Mouse (Mus musculus) hematopoietic stem cell, adult 5-6 weeks (primary cell): ENCODE results near the gene Klf11. TPM values are rescaled to one million over a fixed set of nuclear protein-coding genes. Genes with fewer than 3 reads are reported as not detected.
"Not testable (repeated sequence)": the region's sequence is repeated elsewhere in the genome, so short reads cannot be mapped to it uniquely, and the experiment has no call there.

ENCODE experiments used
- ATAC-seq, 2 experiments: fragments of 125-278 bp in 1 of 2; replicated peaks in 1 of 2; 2 replicates each; pipeline ENCODE4 v1.8.0; 2016 to 2017; ENCODE audit warnings: inconsistent platforms in 2 of 2, mild to moderate bottlenecking in 2 of 2, moderate number of reproducible peaks in 2 of 2, low read depth in 1 of 2, moderate TSS enrichment in 1 of 2; ENCODE audit not compliant: low FRiP score in 2 of 2, poor library complexity in 2 of 2, severe bottlenecking in 2 of 2, insufficient read depth in 1 of 2, low TSS enrichment in 1 of 2
- total RNA-seq: library from RNA; stranded (forward); fragments of 172-1452, 232-1000 nt; gene quantifications from 2 replicates; pipeline ENCODE4 v1.2.3, GENCODE M21; 2017

Klf11 gene
- total RNA-seq, result 20.9 and 30.6 TPM in 2 replicates

- ATAC-seq, result peak; percentile 61 to 74
Measured at GRCm38 (mm10) chr12:24651063-24651557, at the start of gene Klf11. Klf11 (plus strand) TSS chr12:24651274.

GRCm38 (mm10) chr12:24603266-24603665, 47.8 kb upstream of the Klf11 start:
- peak; percentile 47 to 63; a peak in 2 of 4 replicates for ATAC-seq

DNA sequence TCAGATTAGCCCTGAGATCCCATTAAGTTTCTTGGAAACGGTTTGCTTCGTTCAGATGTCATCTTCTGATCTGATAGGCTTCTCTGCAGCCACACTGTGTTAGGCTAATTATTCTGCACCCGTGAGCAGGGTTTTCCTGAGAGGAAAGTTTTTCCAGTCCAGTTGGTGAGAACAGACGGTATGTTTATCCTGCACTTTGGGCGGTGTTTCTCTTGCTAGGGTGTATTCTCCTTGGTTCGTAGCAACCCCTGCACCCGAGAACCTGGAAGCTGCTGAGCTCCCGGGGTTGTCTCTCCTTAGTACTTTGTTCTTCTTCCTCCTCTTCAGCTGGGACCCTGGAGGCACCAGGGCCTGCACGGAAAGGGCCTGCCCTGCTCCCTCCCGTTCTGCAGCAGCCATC, 44.9 kb upstream of the Klf11 start:
- ATAC-seq, result no peak

DNA sequence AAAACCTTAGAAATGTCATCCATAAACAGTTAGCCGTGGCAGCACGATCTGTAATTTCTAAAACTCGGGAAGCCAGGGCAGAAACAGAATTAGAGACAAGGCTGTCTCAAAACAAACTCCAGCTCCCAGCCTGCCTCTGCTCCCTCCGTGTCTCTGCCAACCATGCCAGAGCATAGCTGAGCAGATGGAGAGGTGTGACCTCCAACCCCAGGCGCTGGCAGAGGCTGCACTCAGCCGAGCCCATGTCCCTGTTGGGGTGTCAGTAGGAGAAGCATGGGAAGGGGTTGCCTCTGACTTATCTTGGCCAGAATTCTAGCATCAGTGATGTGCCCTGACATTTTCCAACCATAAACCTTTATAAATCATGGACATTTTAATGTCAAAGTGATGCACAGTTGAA, 38.5 kb upstream of the Klf11 start:
- no peak for ATAC-seq

- no peak for ATAC-seq
Measured at GRCm38 (mm10) chr12:24614452-24615075, 36.5 kb upstream of the Klf11 start.

GRCm38 (mm10) chr12:24615140-24615539, 35.9 kb upstream of the Klf11 start:
- ATAC-seq, result no peak

DNA sequence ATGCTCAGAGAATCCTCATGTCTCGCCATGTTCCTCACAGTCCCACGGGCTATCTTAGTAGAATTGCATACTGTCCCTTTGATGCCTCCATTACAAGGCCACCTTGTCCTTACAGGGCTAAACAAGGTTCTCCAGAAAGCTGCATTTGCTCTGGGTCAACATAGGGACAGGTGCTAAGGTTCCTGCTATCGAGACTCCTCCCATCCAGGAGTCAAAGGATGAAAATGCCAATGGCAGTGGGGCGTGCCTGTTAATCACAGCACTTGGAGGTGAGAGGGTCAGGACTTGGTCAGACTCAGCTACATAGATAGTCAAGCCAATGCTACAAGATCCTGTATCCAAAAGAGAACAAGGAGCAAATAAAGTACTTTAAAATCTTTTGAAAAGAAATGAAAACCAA, 31.6 kb upstream of the Klf11 start:
- ATAC-seq, result no peak

- ATAC-seq, result no peak
Measured at GRCm38 (mm10) chr12:24623486-24624251, 27.4 kb upstream of the Klf11 start.

- no peak for ATAC-seq
Measured at GRCm38 (mm10) chr12:24626401-24626800, 24.7 kb upstream of the Klf11 start.

- ATAC-seq, result no peak
Measured at GRCm38 (mm10) chr12:24627215-24627614, 23.9 kb upstream of the Klf11 start.

DNA sequence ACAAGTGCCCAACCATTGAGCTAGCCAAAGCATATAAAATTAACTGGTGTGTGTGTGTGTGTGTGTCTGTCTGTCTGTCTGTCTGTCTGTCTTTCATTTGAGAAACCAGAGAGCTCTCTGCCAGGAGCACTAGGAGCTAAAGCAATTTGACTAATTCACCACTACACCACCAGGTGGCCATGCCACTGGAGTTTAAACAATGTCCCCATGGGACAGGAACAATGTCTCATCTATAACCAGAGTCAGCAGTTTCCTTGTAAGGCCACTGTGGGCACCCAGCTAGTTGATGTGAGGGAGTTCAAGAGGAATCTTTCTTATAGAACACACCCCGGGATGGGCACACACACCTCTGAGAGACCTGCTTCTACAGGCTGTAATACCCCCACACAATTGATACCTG, 20.9 kb upstream of the Klf11 start:
- peak; percentile 66 to 68; a peak in 2 of 4 replicates for ATAC-seq

DNA sequence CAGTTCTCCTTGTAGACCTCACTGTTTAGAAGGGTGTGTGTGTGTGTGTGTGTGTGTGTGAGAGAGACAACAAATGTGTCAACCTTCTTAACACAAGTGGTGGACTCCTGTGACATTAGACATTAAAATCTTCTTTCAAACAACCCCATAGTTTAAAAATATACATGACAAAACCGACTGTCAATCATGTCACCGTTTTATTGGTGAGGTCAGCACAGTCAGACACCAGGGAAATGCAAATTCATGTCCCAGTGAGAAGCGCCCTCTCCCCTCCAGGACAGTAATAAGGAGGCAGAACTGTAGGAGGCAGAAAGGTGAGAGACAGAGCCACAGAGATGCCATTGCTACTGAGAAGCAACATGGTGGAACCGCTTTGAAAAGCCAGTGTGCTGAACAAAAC, 18.7 kb upstream of the Klf11 start:
- no peak for ATAC-seq

- ATAC-seq, result peak; percentile 20 to 41; a peak in 1 of 4 replicates
Measured at GRCm38 (mm10) chr12:24633753-24634191, 17.3 kb upstream of the Klf11 start.

DNA sequence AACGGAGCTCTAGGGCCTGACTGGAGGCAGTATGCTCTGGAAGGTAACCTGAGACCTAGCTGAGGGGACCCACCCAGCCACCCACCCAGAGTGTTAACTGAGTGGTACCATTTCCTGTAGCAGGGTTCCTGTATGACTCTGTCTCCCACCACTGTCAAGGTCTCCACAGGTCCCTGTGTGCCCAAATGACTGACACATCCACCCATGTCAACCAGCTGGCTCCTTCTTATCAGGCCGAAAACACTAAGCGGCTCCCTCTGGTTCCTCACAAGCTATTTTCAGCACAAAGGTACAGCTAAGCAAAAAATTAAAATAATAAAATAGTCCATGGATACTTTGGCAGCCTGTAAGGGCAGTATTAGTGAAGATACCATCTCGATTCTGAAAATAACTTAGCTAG, 16.9 kb upstream of the Klf11 start:
- ATAC-seq, result peak in 1 of 2 experiments; percentile 23; a peak in 1 of 4 replicates

- no peak for ATAC-seq
Measured at GRCm38 (mm10) chr12:24634648-24635047, 16.4 kb upstream of the Klf11 start.

GRCm38 (mm10) chr12:24638787-24639186, 12.3 kb upstream of the Klf11 start:
- not testable (repeated sequence) for ATAC-seq

DNA sequence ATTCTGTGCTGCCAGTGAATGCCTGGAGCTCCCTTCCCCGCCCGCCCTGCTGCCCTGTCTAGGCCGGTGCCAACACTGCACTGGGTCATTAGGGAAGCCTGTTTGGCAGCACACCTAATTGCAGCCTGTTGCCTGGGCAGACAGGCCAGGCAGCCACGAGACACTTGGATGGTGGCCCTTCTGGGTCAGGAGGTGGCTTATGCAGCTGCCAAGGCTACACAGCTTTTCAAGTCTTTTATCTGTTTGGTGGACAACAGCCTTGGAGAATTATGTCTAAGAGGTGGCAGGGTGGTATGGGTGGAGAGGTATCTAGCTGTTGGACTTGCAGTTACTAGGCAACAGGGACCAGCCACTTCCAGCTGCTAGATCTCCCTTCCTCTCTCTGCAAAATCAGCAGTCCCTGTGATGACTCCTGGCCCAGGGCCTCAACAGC, 8.7 kb upstream of the Klf11 start:
- ATAC-seq, result no peak

DNA sequence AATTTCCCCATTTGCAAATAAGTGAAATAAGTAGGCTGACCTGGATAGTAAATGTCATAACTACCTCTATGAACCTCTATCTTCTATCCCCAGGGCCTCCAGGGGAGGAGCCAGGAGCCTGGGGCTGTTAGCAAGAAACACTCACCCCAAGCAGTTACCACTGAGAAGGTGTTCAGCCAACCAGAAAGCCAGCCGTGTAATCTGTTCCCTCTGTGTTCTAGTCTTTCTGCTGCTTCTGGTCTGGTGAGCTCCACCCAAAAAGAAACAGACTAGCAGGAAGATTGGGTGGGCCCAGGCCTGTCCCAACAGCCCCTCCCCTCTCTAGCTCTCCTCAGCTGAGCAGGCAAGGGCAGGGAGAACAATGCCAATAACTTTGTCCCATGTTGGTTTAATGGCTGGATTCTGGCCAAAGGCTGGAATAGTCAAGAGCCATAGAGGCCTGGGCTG, 6.9 kb upstream of the Klf11 start:
- peak in 1 of 2 experiments; percentile 38; a peak in 1 of 4 replicates for ATAC-seq
